8 mouse cellular contexts compared by ENCODE assay signal in genomic region chr7:122803839-122804496, GRCm38 (mm10).
DNase-seq lines count a peak whose midpoint lies in the region; ATAC-seq lines count a peak whose summit lies in the region.

No protein-coding gene starts in this region.

- 62% methylated on average over 9 of the region's 9 CpGs for WGBS in midbrain, embryonic 16.5 days

- no peaks in the 10 kb centered on the region for H3K36me3 ChIP-seq in midbrain, embryonic 16.5 days (ENCODE audit: control insufficient read depth, insufficient read depth, low read length)

- no peak overlapping the region for H3K4me3 ChIP-seq in midbrain, embryonic 16.5 days (ENCODE audit: low read depth, low read length)

- H3K9ac ChIP-seq in midbrain, embryonic 16.5 days (ENCODE audit: low read depth, low read length), result no peak overlapping the region

- peak; percentile 5 for DNase-seq in cerebellum, adult 9-11 months
- no peak for DNase-seq in cerebellum, postnatal 36 days
- DNase-seq in NIH3T3 (ENCODE audit: low read depth), result peak; percentile 4
- DNase-seq in gastrocnemius, postnatal 14 days, result peak; percentile 42
- DNase-seq in kidney, adult 9 months, result peak; percentile 90
- peak; percentile 73 for DNase-seq in lung, postnatal 10 days

- H3K9me3 ChIP-seq in midbrain, embryonic 16.5 days (replicated peaks; ENCODE audit: control insufficient read depth, low read length, poor library complexity, severe bottlenecking), result no peaks in the 10 kb centered on the region

- no peak for ATAC-seq in megakaryocyte-erythroid progenitor cell, adult 5-6 weeks (replicated peaks; ENCODE audit: low FRiP score, low TSS enrichment, poor library complexity, severe bottlenecking)
- ATAC-seq in midbrain, embryonic 16.5 days, result no peak

- no peak overlapping the region for H3K4me2 ChIP-seq in midbrain, embryonic 16.5 days (ENCODE audit: low read length)

- no peak overlapping the region for H3K27ac ChIP-seq in midbrain, embryonic 16.5 days (ENCODE audit: low read length)

- H3K27me3 ChIP-seq in midbrain, embryonic 16.5 days (ENCODE audit: control insufficient read depth, insufficient read depth, low read depth, low read length), result no peaks in the 10 kb centered on the region

- no peaks in the 10 kb centered on the region; the same call in 1 of the 2 replicates for H3K4me1 ChIP-seq in midbrain, embryonic 16.5 days (ENCODE audit: control insufficient read depth, insufficient read depth, low read length)

- intact Hi-C loops in gastrocnemius, postnatal 14 days (cut with DNase I; ENCODE audit: low total_unique reads), result no loop called here

Comparison
In these comparisons a context has a peak if more than half of its experiments do, and no peak if none do; other contexts are left out.
1. DNase-seq: peak in cerebellum, adult 9-11 months (single experiment), NIH3T3 (single experiment), gastrocnemius, postnatal 14 days (single experiment), kidney, adult 9 months (single experiment) and lung, postnatal 10 days (single experiment); none in cerebellum, postnatal 36 days (0 of 2).